Mouse (Mus musculus): ENCODE results near the gene Gtf2e1. TPM values are rescaled to one million over a fixed set of nuclear protein-coding genes. Genes with fewer than 3 reads are reported as not detected.

The Gtf2e1 gene
- total and polyA plus RNA-seq, 3 experiments = 3.3 to 6.6 (median 6.4) TPM

DNA sequence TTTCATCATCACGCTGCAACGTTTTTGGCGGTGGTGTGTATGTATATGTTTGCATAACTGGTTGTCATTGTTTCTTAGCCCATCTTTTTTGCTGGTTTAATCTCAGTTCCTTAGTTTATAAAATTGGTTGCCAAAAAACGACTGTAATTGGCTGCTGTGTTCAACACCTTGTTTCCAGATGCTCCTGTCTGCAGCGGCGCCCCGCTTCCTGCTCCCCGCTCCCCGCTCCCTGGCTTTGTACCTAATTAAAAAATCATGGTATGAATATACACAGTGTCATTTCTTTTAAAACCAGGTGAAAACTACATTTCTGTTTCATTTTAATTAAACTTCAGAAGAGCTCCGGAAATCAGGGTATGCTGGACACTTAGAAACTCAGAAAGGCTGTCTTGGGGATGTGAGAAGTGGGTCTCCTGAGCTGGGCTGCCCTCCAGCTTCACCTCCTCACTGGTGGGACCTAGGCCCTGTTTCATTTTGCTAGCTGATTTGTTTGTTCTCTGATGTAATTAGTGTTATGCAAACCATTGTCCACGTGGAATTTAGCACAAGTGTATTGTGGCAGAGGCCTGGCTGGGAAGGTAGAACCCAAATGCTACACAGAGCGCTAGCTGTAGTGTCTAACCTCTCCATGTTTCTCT, 32.6 kb upstream of the Gtf2e1 start:
- DNase-seq = no peak
- no peaks in the 10 kb centered on the region for H3K4me1 ChIP-seq (ENCODE audit: control insufficient read depth, insufficient read depth, low read length)
- H3K4me3 ChIP-seq = no peak overlapping the region
- no peaks in the 10 kb centered on the region for H3K36me3 ChIP-seq (ENCODE audit: control insufficient read depth, insufficient read depth, low read length)
- H3K27me3 ChIP-seq (ENCODE audit: control insufficient read depth, insufficient read depth, low read length) = no peaks in the 10 kb centered on the region
- WGBS = 95% methylated on average over 12 of the region's 12 CpGs
- intact Hi-C loops (cut with DNase I) = no loop called here
- H3K27ac ChIP-seq = no peak overlapping the region
- no peak overlapping the region for H3K9ac ChIP-seq (ENCODE audit: low read depth, low read length)
- H3K79me2 ChIP-seq (replicated peaks; ENCODE audit: control insufficient read depth, insufficient read depth, low read length) = no peaks in the 10 kb centered on the region
- TF ChIP-seq POLR2A (IDR thresholded peaks at IDR 0.05; ENCODE audit: insufficient read depth, low read depth, low read length) = no peak
- no peak for TF ChIP-seq CTCF (IDR thresholded peaks at IDR 0.05)
- no peak for TF ChIP-seq EP300 (IDR thresholded peaks at IDR 0.05; ENCODE audit: insufficient read depth, low read depth, low read length)

- no peaks in the 10 kb centered on the region for H3K4me1 ChIP-seq (ENCODE audit: control insufficient read depth, insufficient read depth, low read length)
- no peaks in the 10 kb centered on the region for H3K79me2 ChIP-seq (replicated peaks; ENCODE audit: control insufficient read depth, insufficient read depth, low read length)
- DNase-seq = no peak
- H3K27me3 ChIP-seq (ENCODE audit: control insufficient read depth, insufficient read depth, low read length) = no peaks in the 10 kb centered on the region
- TF ChIP-seq CTCF (IDR thresholded peaks at IDR 0.05) (no peak), POLR2A (IDR thresholded peaks at IDR 0.05; ENCODE audit: insufficient read depth, low read depth, low read length) (no peak), EP300 (IDR thresholded peaks at IDR 0.05; ENCODE audit: insufficient read depth, low read depth, low read length) (no peak)
- intact Hi-C loops (cut with DNase I) = no loop called here
- 93% methylated on average over 3 of the region's 3 CpGs for WGBS
- H3K27ac ChIP-seq = no peak overlapping the region
- H3K36me3 ChIP-seq (ENCODE audit: control insufficient read depth, insufficient read depth, low read length) = no peaks in the 10 kb centered on the region
- no peak overlapping the region for H3K4me3 ChIP-seq
- H3K9ac ChIP-seq (ENCODE audit: low read depth, low read length) = no peak overlapping the region
Observed at GRCm38 (mm10) chr16:37571554-37571953, 32.0 kb upstream of the Gtf2e1 start.

- H3K27ac ChIP-seq = no peak overlapping the region
- peaks cover 4% of the 10 kb centered on the region for H3K36me3 ChIP-seq (ENCODE audit: control insufficient read depth, insufficient read depth, low read length)
- no peak for TF ChIP-seq CTCF (IDR thresholded peaks at IDR 0.05)
- TF ChIP-seq POLR2A (IDR thresholded peaks at IDR 0.05; ENCODE audit: insufficient read depth, low read depth, low read length) = no peak
- intact Hi-C loops (cut with DNase I) = no loop called here
- H3K4me1 ChIP-seq (ENCODE audit: control insufficient read depth, insufficient read depth, low read length) = no peaks in the 10 kb centered on the region
- no peak overlapping the region for H3K4me3 ChIP-seq
- no peaks in the 10 kb centered on the region for H3K79me2 ChIP-seq (replicated peaks; ENCODE audit: control insufficient read depth, insufficient read depth, low read length)
- no peaks in the 10 kb centered on the region for H3K27me3 ChIP-seq (ENCODE audit: control insufficient read depth, insufficient read depth, low read length)
- DNase-seq = no peak
- H3K9ac ChIP-seq (ENCODE audit: low read depth, low read length) = no peak overlapping the region
- WGBS = 91% methylated on average over 12 of the region's 12 CpGs
Observed at GRCm38 (mm10) chr16:37567113-37568050, 27.8 kb upstream of the Gtf2e1 start.

DNA sequence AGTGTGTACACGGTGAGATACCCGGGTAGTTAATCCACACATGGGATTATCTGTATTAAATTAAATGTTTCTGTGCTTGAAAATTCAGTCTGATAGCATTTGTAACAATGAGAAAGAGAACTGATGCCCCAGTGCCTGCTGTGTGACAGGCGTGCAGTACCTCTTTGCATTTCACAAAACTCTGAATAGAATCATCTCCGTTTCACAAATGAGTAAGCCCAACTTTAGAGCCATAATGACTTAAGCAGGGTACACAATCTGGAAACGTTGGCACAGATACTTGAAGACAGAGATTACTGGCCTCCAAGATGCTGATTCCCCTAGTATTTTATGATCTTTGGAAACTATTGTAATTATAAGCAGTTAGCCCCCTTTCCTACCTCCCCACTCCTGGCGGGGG, 26.5 kb upstream of the Gtf2e1 start:
- WGBS = 89% methylated on average over 6 of the region's 6 CpGs
- intact Hi-C loops (cut with DNase I) = no loop called here
- DNase-seq = no peak
- no peak for TF ChIP-seq EP300 (IDR thresholded peaks at IDR 0.05; ENCODE audit: insufficient read depth, low read depth, low read length)
- no peak for TF ChIP-seq POLR2A (IDR thresholded peaks at IDR 0.05; ENCODE audit: insufficient read depth, low read depth, low read length)
- TF ChIP-seq CTCF (IDR thresholded peaks at IDR 0.05) = no peak
- H3K27ac ChIP-seq = no peak overlapping the region
- no peak overlapping the region for H3K9ac ChIP-seq (ENCODE audit: low read depth, low read length)
- H3K36me3 ChIP-seq (ENCODE audit: control insufficient read depth, insufficient read depth, low read length) = peaks cover 4% of the 10 kb centered on the region
- H3K4me3 ChIP-seq = no peak overlapping the region
- no peaks in the 10 kb centered on the region for H3K79me2 ChIP-seq (replicated peaks; ENCODE audit: control insufficient read depth, insufficient read depth, low read length)
- no peaks in the 10 kb centered on the region for H3K4me1 ChIP-seq (ENCODE audit: control insufficient read depth, insufficient read depth, low read length)
- no peaks in the 10 kb centered on the region for H3K27me3 ChIP-seq (ENCODE audit: control insufficient read depth, insufficient read depth, low read length)

- peaks cover 4% of the 10 kb centered on the region for H3K36me3 ChIP-seq (ENCODE audit: control insufficient read depth, insufficient read depth, low read length)
- no peaks in the 10 kb centered on the region for H3K79me2 ChIP-seq (replicated peaks; ENCODE audit: control insufficient read depth, insufficient read depth, low read length)
- no peak overlapping the region for H3K9ac ChIP-seq (ENCODE audit: low read depth, low read length)
- no peak overlapping the region for H3K4me3 ChIP-seq
- WGBS = 39% methylated on average over 1 of the region's 1 CpGs
- no peaks in the 10 kb centered on the region for H3K4me1 ChIP-seq (ENCODE audit: control insufficient read depth, insufficient read depth, low read length)
- no peak for TF ChIP-seq CTCF (IDR thresholded peaks at IDR 0.05)
- TF ChIP-seq POLR2A (IDR thresholded peaks at IDR 0.05; ENCODE audit: insufficient read depth, low read depth, low read length) = no peak
- no peak for TF ChIP-seq EP300 (IDR thresholded peaks at IDR 0.05; ENCODE audit: insufficient read depth, low read depth, low read length)
- no peak overlapping the region for H3K27ac ChIP-seq
- H3K27me3 ChIP-seq (ENCODE audit: control insufficient read depth, insufficient read depth, low read length) = no peaks in the 10 kb centered on the region
- DNase-seq = no peak
- intact Hi-C loops (cut with DNase I) = no loop called here
Observed at GRCm38 (mm10) chr16:37565117-37565516, 25.5 kb upstream of the Gtf2e1 start.

DNA sequence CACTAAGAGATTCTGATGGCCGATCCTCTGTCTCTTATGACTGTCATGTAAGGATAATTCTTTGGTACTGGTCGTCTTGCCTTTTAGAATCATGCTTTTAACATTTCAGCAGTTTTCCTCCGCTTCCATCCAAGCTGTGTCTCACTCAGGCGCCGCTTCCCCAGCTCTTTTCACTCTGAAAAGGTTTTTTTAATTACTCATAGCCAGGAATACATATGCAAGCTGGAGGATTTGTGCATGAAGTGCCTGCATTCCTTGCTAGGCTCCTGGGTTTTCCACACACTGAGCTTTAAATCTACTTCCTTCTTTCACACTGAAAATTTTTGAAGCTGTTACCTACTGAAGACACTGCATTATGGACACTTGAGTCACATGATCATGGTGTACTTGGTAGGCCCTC, 23.4 kb upstream of the Gtf2e1 start:
- H3K4me1 ChIP-seq (ENCODE audit: control insufficient read depth, insufficient read depth, low read length) = no peaks in the 10 kb centered on the region
- no peak overlapping the region for H3K27ac ChIP-seq
- intact Hi-C loops (cut with DNase I) = no loop called here
- H3K4me3 ChIP-seq = no peak overlapping the region
- H3K27me3 ChIP-seq (ENCODE audit: control insufficient read depth, insufficient read depth, low read length) = no peaks in the 10 kb centered on the region
- no peak for DNase-seq
- 93% methylated on average over 5 of the region's 5 CpGs for WGBS
- H3K9ac ChIP-seq (ENCODE audit: low read depth, low read length) = no peak overlapping the region
- no peaks in the 10 kb centered on the region for H3K79me2 ChIP-seq (replicated peaks; ENCODE audit: control insufficient read depth, insufficient read depth, low read length)
- TF ChIP-seq CTCF (IDR thresholded peaks at IDR 0.05) (no peak), EP300 (IDR thresholded peaks at IDR 0.05; ENCODE audit: insufficient read depth, low read depth, low read length) (no peak), POLR2A (IDR thresholded peaks at IDR 0.05; ENCODE audit: insufficient read depth, low read depth, low read length) (no peak)
- peaks cover 4% of the 10 kb centered on the region for H3K36me3 ChIP-seq (ENCODE audit: control insufficient read depth, insufficient read depth, low read length)
